Mouse (Mus musculus) MEL (cell line): ENCODE results near the gene Lman2. TPM values are rescaled to one million over a fixed set of nuclear protein-coding genes. Genes with fewer than 3 reads are reported as not detected.

Experiments used
- DNase-seq: peaks from one replicate; pipeline ENCODE4 v3.0.0; 2011; ENCODE audit warnings: low read depth, low spot score
- H3K27ac ChIP-seq: 2 replicates; pipeline ENCODE4 v1.5.1; 2012; ENCODE audit warnings: low read depth, mild to moderate bottlenecking, control low read depth, low read length, moderate library complexity; ENCODE audit not compliant: control insufficient read depth
- H3K27me3 ChIP-seq, 2 experiments: fragments of 150-350 bp in 1 of 2; sonication (generic) in 1 of 2; 2 replicates each; pipeline ENCODE4 v1.6.1; 2012; ENCODE audit warnings: low read length in 2 of 2, mild to moderate bottlenecking in 2 of 2, improper control_type of control experiment in 1 of 2, moderate library complexity in 1 of 2; ENCODE audit not compliant: insufficient read depth in 2 of 2, control insufficient read depth in 1 of 2
- H3K36me3 ChIP-seq, 2 experiments: 2 replicates each; pipeline ENCODE4 v1.6.1; 2012 to 2014; ENCODE audit warnings: low read length in 2 of 2, improper control_type of control experiment in 1 of 2, inconsistent platforms in 1 of 2, mild to moderate bottlenecking in 1 of 2; ENCODE audit not compliant: insufficient read depth in 2 of 2, control insufficient read depth in 1 of 2
- H3K4me1 ChIP-seq, 2 experiments: fragments of 150-350 bp in 1 of 2; sonication (generic) in 1 of 2; 2 replicates each; pipeline ENCODE4 v1.6.1; 2012; ENCODE audit warnings: low read length in 2 of 2, improper control_type of control experiment in 1 of 2, mild to moderate bottlenecking in 1 of 2; ENCODE audit not compliant: insufficient read depth in 2 of 2, control insufficient read depth in 1 of 2
- H3K4me3 ChIP-seq, 2 experiments: fragments of 150-350 bp in 1 of 2; sonication (generic) in 1 of 2; 2 replicates each; pipeline ENCODE4 v1.5.1; 2012; ENCODE audit warnings: low read depth in 2 of 2, low read length in 2 of 2, mild to moderate bottlenecking in 2 of 2, moderate library complexity in 2 of 2, control low read depth in 1 of 2, improper control_type of control experiment in 1 of 2; ENCODE audit not compliant: control insufficient read depth in 1 of 2, insufficient read depth in 1 of 2
- H3K79me2 ChIP-seq: 2 replicates; pipeline ENCODE4 v1.6.1; 2012; ENCODE audit warnings: mild to moderate bottlenecking, low read length, moderate library complexity; ENCODE audit not compliant: control insufficient read depth, poor library complexity, insufficient read depth
- H3K9ac ChIP-seq: 2 replicates; pipeline ENCODE4 v1.6.1; 2012; ENCODE audit warnings: low read depth, mild to moderate bottlenecking, control low read depth, low read length, moderate library complexity; ENCODE audit not compliant: control insufficient read depth, poor library complexity, severe bottlenecking
- H3K9me3 ChIP-seq: fragments of 150-350 bp; sonication (generic); replicated peaks from 2 replicates; pipeline ENCODE4 v1.6.1; 2012; ENCODE audit warnings: mild to moderate bottlenecking, low read length, improper control_type of control experiment, moderate library complexity; ENCODE audit not compliant: insufficient read depth
- BHLHE40 ChIP-seq: IDR thresholded peaks from 2 replicates; pipeline ENCODE4 v1.6.1; 2012; ENCODE audit warnings: low read depth, mild to moderate bottlenecking, inconsistent platforms, low read length, improper control_type of control experiment, borderline replicate concordance
- ETS1 ChIP-seq: IDR thresholded peaks from 2 replicates; pipeline ENCODE4 v1.6.1; 2012; ENCODE audit warnings: low read depth, mild to moderate bottlenecking, inconsistent platforms, low read length, improper control_type of control experiment, moderate library complexity
- GABPA ChIP-seq: IDR thresholded peaks from 2 replicates; pipeline ENCODE4 v1.6.1; 2012; ENCODE audit warnings: low read depth, mild to moderate bottlenecking, inconsistent platforms, low read length, improper control_type of control experiment, moderate library complexity
- GATA1 ChIP-seq: IDR thresholded peaks from 2 replicates; pipeline ENCODE4 v1.6.1; 2011; ENCODE audit warnings: low read depth, low read length, improper control_type of control experiment
- MAZ ChIP-seq: IDR thresholded peaks from 2 replicates; pipeline ENCODE4 v1.6.1; 2012; ENCODE audit warnings: low read depth, mild to moderate bottlenecking, inconsistent platforms, low read length, improper control_type of control experiment
- MYB ChIP-seq: IDR thresholded peaks from 2 replicates; pipeline ENCODE4 v1.6.1; 2011; ENCODE audit warnings: mild to moderate bottlenecking, low read depth, low read length, improper control_type of control experiment
- NELFE ChIP-seq: IDR thresholded peaks from 2 replicates; pipeline ENCODE4 v1.6.1; 2011; ENCODE audit warnings: low read depth, low read length, improper control_type of control experiment
- POLR2A ChIP-seq, 2 experiments: IDR thresholded peaks; 2 replicates each; pipeline ENCODE4 v1.6.1; 2011 to 2012; ENCODE audit warnings: low read length in 2 of 2, mild to moderate bottlenecking in 2 of 2, control low read depth in 1 of 2, improper control_type of control experiment in 1 of 2, low read depth in 1 of 2, moderate library complexity in 1 of 2; ENCODE audit not compliant: control insufficient read depth in 1 of 2, insufficient read depth in 1 of 2, poor library complexity in 1 of 2
- POLR2AphosphoS2 ChIP-seq: IDR thresholded peaks from 2 replicates; pipeline ENCODE4 v1.6.1; 2011; ENCODE audit warnings: low read length, improper control_type of control experiment
- POLR2AphosphoS5 ChIP-seq: IDR thresholded peaks from 2 replicates; pipeline ENCODE4 v1.6.1; 2012; ENCODE audit warnings: low read depth, borderline replicate concordance, mild to moderate bottlenecking, inconsistent platforms, low read length, moderate library complexity, mixed read lengths
- RAD21 ChIP-seq: IDR thresholded peaks from 2 replicates; pipeline ENCODE4 v1.6.1; 2011; ENCODE audit warnings: mild to moderate bottlenecking, low read depth, low read length, improper control_type of control experiment
- RCOR1 ChIP-seq: IDR thresholded peaks from 2 replicates; pipeline ENCODE4 v1.6.1; 2012; ENCODE audit warnings: low read depth, mild to moderate bottlenecking, inconsistent platforms, low read length, improper control_type of control experiment
- SMC3 ChIP-seq: IDR thresholded peaks from 2 replicates; pipeline ENCODE4 v1.6.1; 2011; ENCODE audit warnings: low read depth, low read length, improper control_type of control experiment
- TBP ChIP-seq: IDR thresholded peaks from 2 replicates; pipeline ENCODE4 v1.8.0; 2011; ENCODE audit warnings: low read depth, low read length, improper control_type of control experiment
- TCF12 ChIP-seq: IDR thresholded peaks from 2 replicates; pipeline ENCODE4 v1.6.1; 2014; ENCODE audit warnings: low read depth, mild to moderate bottlenecking, inconsistent platforms, low read length, improper control_type of control experiment, moderate library complexity
- ZC3H11A ChIP-seq: IDR thresholded peaks from 2 replicates; pipeline ENCODE4 v1.6.1; 2012; ENCODE audit warnings: low read depth, mild to moderate bottlenecking, inconsistent platforms, low read length, improper control_type of control experiment
- ZMIZ1 ChIP-seq: IDR thresholded peaks from 2 replicates; pipeline ENCODE4 v1.6.1; 2012; ENCODE audit warnings: low read depth, mild to moderate bottlenecking, inconsistent platforms, low read length, improper control_type of control experiment, moderate library complexity
- polyA plus RNA-seq, 2 experiments: library from polyadenylated mRNA; stranded (reverse) in 1 of 2; unstranded in 1 of 2; fragments of >175 nt in 1 of 2; fragments of >200 nt in 1 of 2; gene quantifications; 2 replicates each; pipeline versions ENCODE4 v1.2.1 to v1.2.4; 2012; ENCODE audit warnings: low replicate concordance in 2 of 2, low read depth in 1 of 2; ENCODE audit not compliant: insufficient read length in 2 of 2, insufficient read depth in 1 of 2, missing spikeins in 1 of 2
- total RNA-seq: library from RNA; depleted of rRNA; stranded (reverse); fragments of 300-350 nt; gene quantifications from 2 replicates; pipeline ENCODE4 v1.2.3, GENCODE M21; 2012

Gene Lman2
- total and polyA plus RNA-seq, 3 experiments, result 86.1 to 239 (median 145) TPM

DNA sequence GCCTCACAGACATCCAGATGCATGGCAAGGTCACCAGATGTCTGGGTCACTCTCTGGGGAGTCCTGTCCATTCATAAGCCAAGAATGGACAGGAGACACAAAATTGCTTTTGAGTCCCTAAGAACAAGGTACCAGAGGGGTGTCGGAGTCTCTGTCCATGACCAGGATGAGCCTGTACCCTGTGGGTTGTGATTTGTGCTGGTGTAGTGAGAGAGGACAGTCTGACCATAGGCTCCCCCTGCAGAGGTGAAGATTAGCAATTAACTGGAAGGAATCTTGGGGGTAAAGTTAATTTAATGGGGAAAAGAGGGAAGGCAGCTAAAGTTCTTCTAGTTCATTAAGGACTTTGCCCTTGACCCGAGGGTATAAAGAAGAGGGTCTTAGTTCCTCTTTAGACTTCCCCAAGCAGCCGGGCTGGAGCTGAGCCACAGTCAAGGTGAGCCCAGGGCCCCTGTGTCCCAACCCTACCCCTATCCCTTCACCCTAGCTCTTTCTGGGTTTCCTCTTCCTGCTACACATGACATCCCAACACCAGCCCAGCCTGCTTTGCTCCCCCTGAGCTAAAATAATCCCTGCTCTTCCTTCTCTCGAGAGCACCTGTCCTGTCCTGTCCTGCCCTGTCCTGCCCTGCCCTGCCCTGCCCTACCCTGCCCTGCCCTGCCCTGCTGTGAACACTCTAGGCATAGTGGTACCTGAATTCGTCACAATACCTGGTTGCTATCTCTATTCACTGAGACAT is 36.9 kb upstream of the Lman2 start:
- no peak overlapping the region for H3K9ac ChIP-seq
- H3K27me3 ChIP-seq, result peaks cover 2 to 11% of the 10 kb centered on the region in 2 experiments; a peak in 3 of 4 replicates
- H3K4me3 ChIP-seq, result no peak overlapping the region
- no peaks in the 10 kb centered on the region for H3K4me1 ChIP-seq
- TF ChIP-seq MAZ (no peak), ETS1 (no peak), POLR2AphosphoS2 (no peak), SMC3 (no peak), ZMIZ1 (no peak), TBP (no peak), MYB (no peak), BHLHE40 (no peak)
- H3K27ac ChIP-seq, result no peak overlapping the region
- H3K9me3 ChIP-seq, result no peaks in the 10 kb centered on the region
- no peaks in the 10 kb centered on the region for H3K36me3 ChIP-seq
- no peaks in the 10 kb centered on the region for H3K79me2 ChIP-seq
- DNase-seq, result no peak

DNA sequence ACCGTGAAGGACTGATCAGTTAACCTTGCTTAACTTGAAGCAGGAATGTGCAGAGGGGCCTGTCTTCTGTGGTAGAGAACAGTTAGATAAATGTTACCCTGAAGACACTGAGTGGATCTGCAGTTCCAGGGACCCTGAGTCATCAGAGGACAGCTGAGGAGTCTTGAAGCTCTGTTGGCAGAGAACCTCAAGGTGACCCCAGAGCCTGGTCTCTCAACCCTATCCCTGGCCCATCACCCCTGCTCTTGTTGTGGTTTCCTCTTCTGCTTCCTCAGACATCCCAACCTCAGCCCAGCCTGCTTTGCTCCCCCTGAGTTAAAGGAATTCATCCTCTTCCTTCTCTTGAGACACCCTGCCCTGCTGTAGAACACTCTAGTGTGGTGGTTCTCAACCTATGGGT is 35.5 kb upstream of the Lman2 start, which contains the start of gene Slc34a1:
Gene Slc34a1, plus strand, starts transcription at position 100 of the 400 bp plus-strand sequence.
- Histone ChIP-seq H3K27ac (no peak within 1 kb of the TSS), H3K9ac (no peak within 1 kb of the TSS), H3K4me1 (no peaks in the 10 kb centered on the region), H3K9me3 (no peaks in the 10 kb centered on the region), H3K79me2 (no peaks in the 10 kb centered on the region), H3K27me3 (peaks cover 2 to 11% of the 10 kb centered on the region in 2 experiments; a peak in 3 of 4 replicates), H3K36me3 (no peaks in the 10 kb centered on the region), H3K4me3 (no peak within 1 kb of the TSS)
- no peak for DNase-seq
- TF ChIP-seq GABPA, result no peak
- no peak for TF ChIP-seq ZC3H11A
- no peak for TF ChIP-seq TBP
- TF ChIP-seq POLR2A (IDR thresholded peaks at IDR 0.05; ENCODE audit: control insufficient read depth in 1 of 2, insufficient read depth in 1 of 2, low read depth in 1 of 2, low read length in 2 of 2, poor library complexity in 1 of 2), result no peak
- no peak for TF ChIP-seq SMC3
- no peak for TF ChIP-seq NELFE
- TF ChIP-seq RCOR1, result no peak
- TF ChIP-seq GATA1, result no peak
- TF ChIP-seq MAZ, result no peak
- no peak for TF ChIP-seq RAD21
- no peak for TF ChIP-seq TCF12
- no peak for TF ChIP-seq POLR2AphosphoS5
